In genomic region chr4:63668255-63668654, GRCm38 (mm10) we compare ENCODE assay signal across 11 mouse cellular contexts. TPM values are rescaled to one million over a fixed set of nuclear protein-coding genes. Genes with fewer than 3 reads are reported as not detected.
DNase-seq lines count a peak whose midpoint lies in the region; ATAC-seq and TF ChIP-seq lines count a peak whose summit lies in the region.
"Had no signal": no experiment of that assay in that cellular context is flagged by ENCODE, and none has a peak within 500 bp of the region (broad histone marks: within the 10 kb centered on the region; RNA-seq: fewer than 3 reads in every experiment).

No protein-coding gene starts in this region.

- ATAC-seq in heart, embryonic 12.5 days (ENCODE audit: insufficient number of reproducible peaks, low FRiP score), result no peak
- ATAC-seq in frontal cortex, adult (ENCODE audit: low TSS enrichment), result peak; percentile 99
- ATAC-seq in hindbrain, embryonic 16.5 days, result no peak
- ATAC-seq in kidney, embryonic 15.5 days (replicated peaks; ENCODE audit: low FRiP score), result no peak
- ATAC-seq in intestine, embryonic 16.5 days, result no peak

- H3ac ChIP-seq in C2C12 (ENCODE audit: control insufficient read depth, insufficient read length, low read depth), result no peak overlapping the region

- no peaks in the 10 kb centered on the region for H3K79me3 ChIP-seq in C2C12 (ENCODE audit: low read depth)

- no peak overlapping the region for H3K4me2 ChIP-seq in heart, embryonic 12.5 days
- no peak overlapping the region for H3K4me2 ChIP-seq in hindbrain, embryonic 16.5 days (ENCODE audit: low read length)
- H3K4me2 ChIP-seq in kidney, embryonic 15.5 days, result no peak overlapping the region
- H3K4me2 ChIP-seq in intestine, embryonic 16.5 days (ENCODE audit: low read depth, low read length), result no peak overlapping the region

- whole genome bisulfite sequencing in heart, embryonic 12.5 days, result 63% methylated on average over 4 of the region's 4 CpGs
- WGBS in hindbrain, embryonic 16.5 days, result 65% methylated on average over 4 of the region's 4 CpGs
- WGBS in kidney, embryonic 15.5 days, result 70% methylated on average over 4 of the region's 4 CpGs
- 70% methylated on average over 4 of the region's 4 CpGs for WGBS in intestine, embryonic 16.5 days

- no peaks in the 10 kb centered on the region for H3K4me1 ChIP-seq in heart, embryonic 12.5 days (replicated peaks)
- no peaks in the 10 kb centered on the region for H3K4me1 ChIP-seq in hindbrain, embryonic 16.5 days (ENCODE audit: control insufficient read depth, insufficient read depth, low read depth, low read length)
- H3K4me1 ChIP-seq in kidney, embryonic 15.5 days, result no peaks in the 10 kb centered on the region
- H3K4me1 ChIP-seq in intestine, embryonic 16.5 days (ENCODE audit: control insufficient read depth, insufficient read depth, low read length), result no peaks in the 10 kb centered on the region

- DNase-seq in heart, adult 8-10 months (ENCODE audit: low spot score), result peak; percentile 47
- DNase-seq in lung, postnatal 10 days, result peak; percentile 55

- no peaks in the 10 kb centered on the region for H3K79me2 ChIP-seq in C2C12 (ENCODE audit: control insufficient read depth, insufficient read depth)

- TF ChIP-seq CTCF in C2C12 (IDR thresholded peaks at IDR 0.05; ENCODE audit: control insufficient read depth, insufficient read depth, insufficient read length), result no peak

- H3K9me3 ChIP-seq in heart, embryonic 12.5 days (replicated peaks), result no peaks in the 10 kb centered on the region
- H3K9me3 ChIP-seq in hindbrain, embryonic 16.5 days (ENCODE audit: control insufficient read depth, low read length), result no peaks in the 10 kb centered on the region
- no peaks in the 10 kb centered on the region for H3K9me3 ChIP-seq in kidney, embryonic 15.5 days (replicated peaks)
- H3K9me3 ChIP-seq in intestine, embryonic 16.5 days (ENCODE audit: control insufficient read depth, low read length), result no peaks in the 10 kb centered on the region

- no peak overlapping the region for H3K27ac ChIP-seq in heart, embryonic 12.5 days (ENCODE audit: poor library complexity, severe bottlenecking)
- no peak overlapping the region for H3K27ac ChIP-seq in hindbrain, embryonic 16.5 days (ENCODE audit: low read depth, low read length)
- H3K27ac ChIP-seq in kidney, embryonic 15.5 days, result no peak overlapping the region
- no peak overlapping the region for H3K27ac ChIP-seq in intestine, embryonic 16.5 days (ENCODE audit: low read length)

- no peak overlapping the region for H3K9ac ChIP-seq in heart, embryonic 12.5 days
- no peak overlapping the region for H3K9ac ChIP-seq in hindbrain, embryonic 16.5 days (ENCODE audit: low read depth, low read length)
- H3K9ac ChIP-seq in kidney, embryonic 15.5 days, result no peak overlapping the region
- H3K9ac ChIP-seq in intestine, embryonic 16.5 days (ENCODE audit: low read depth, low read length), result no peak overlapping the region

- H3K36me3 ChIP-seq in heart, embryonic 12.5 days, result no peaks in the 10 kb centered on the region
- H3K36me3 ChIP-seq in C2C12 (ENCODE audit: control insufficient read depth, insufficient read depth), result no peaks in the 10 kb centered on the region
- H3K36me3 ChIP-seq in hindbrain, embryonic 16.5 days (ENCODE audit: control insufficient read depth, insufficient read depth, low read length), result no peaks in the 10 kb centered on the region
- no peaks in the 10 kb centered on the region for H3K36me3 ChIP-seq in kidney, embryonic 15.5 days
- H3K36me3 ChIP-seq in intestine, embryonic 16.5 days (ENCODE audit: control insufficient read depth, insufficient read depth, low read length), result no peaks in the 10 kb centered on the region
- H3K36me3 ChIP-seq: G1E had no signal

- no peaks in the 10 kb centered on the region for H3K27me3 ChIP-seq in heart, embryonic 12.5 days (replicated peaks)
- H3K27me3 ChIP-seq in C2C12 (ENCODE audit: control insufficient read depth, insufficient read depth, insufficient read length), result no peaks in the 10 kb centered on the region
- no peaks in the 10 kb centered on the region; the same call in 1 of the 2 replicates for H3K27me3 ChIP-seq in hindbrain, embryonic 16.5 days (replicated peaks; ENCODE audit: control insufficient read depth, insufficient read depth, low read length)
- H3K27me3 ChIP-seq in kidney, embryonic 15.5 days, result no peaks in the 10 kb centered on the region
- H3K27me3 ChIP-seq in intestine, embryonic 16.5 days (replicated peaks; ENCODE audit: control insufficient read depth, insufficient read depth, low read length), result no peaks in the 10 kb centered on the region

- H3K4me3 ChIP-seq in heart, embryonic 12.5 days, result no peak overlapping the region
- no peak overlapping the region for H3K4me3 ChIP-seq in C2C12 (ENCODE audit: insufficient read depth, poor library complexity, severe bottlenecking)
- no peak overlapping the region for H3K4me3 ChIP-seq in hindbrain, embryonic 16.5 days (ENCODE audit: low read length)
- no peak overlapping the region for H3K4me3 ChIP-seq in kidney, embryonic 15.5 days (replicated peaks)
- no peak overlapping the region for H3K4me3 ChIP-seq in intestine, embryonic 16.5 days (ENCODE audit: low read length)

TF ChIP-seq in C2C12, 6 proteins besides CTCF, POLR2A, EP300 and RAD21:
- TF ChIP-seq CEBPB (IDR thresholded peaks at IDR 0.05; ENCODE audit: low read depth), result no peak
- TF ChIP-seq MYOG (IDR thresholded peaks at IDR 0.05; ENCODE audit: control insufficient read depth, extremely low read depth, insufficient read length), result no peak
- peak; percentile 72 for TF ChIP-seq MYOD1 (IDR thresholded peaks at IDR 0.05; ENCODE audit: control insufficient read depth, insufficient read length, low read depth)
- TF ChIP-seq MAX (IDR thresholded peaks at IDR 0.05), result no peak
- TF ChIP-seq FOSL1 (IDR thresholded peaks at IDR 0.05; ENCODE audit: insufficient read depth, low read length, poor library complexity, severe bottlenecking), result peak; percentile 81
- no peak for TF ChIP-seq USF1 (IDR thresholded peaks at IDR 0.05; ENCODE audit: low read depth)

RNA-seq across cellular contexts. Expression of gene Gm11214, which starts 5.1 kb away (rescaled TPM):
- not detected for total RNA-seq in heart, adult 8-10 months (2022)
- polyA plus RNA-seq in heart, embryonic 12.5 days (2016; fragmentation: Nextera tagmentation; extraction: Ambion mirVana), result not detected in 2 replicates
- not detected for polyA plus RNA-seq in C2C12 (2012; fragmentation: generic; extraction: Trizol)
- not detected in 2 replicates for polyA plus RNA-seq in hindbrain, embryonic 16.5 days (2015; fragmentation: Nextera tagmentation; extraction: Ambion mirVana)
- polyA plus RNA-seq in kidney, embryonic 15.5 days (2015; fragmentation: Nextera tagmentation; extraction: Ambion mirVana), result not detected in 2 replicates
- not detected in 2 replicates for polyA plus RNA-seq in intestine, embryonic 16.5 days (2015; fragmentation: Nextera tagmentation; extraction: Ambion mirVana)
- total RNA-seq: G1E had no signal
- polyA plus RNA-seq: G1E; liver, embryonic 16.5 days; stomach, embryonic 14.5 days had no signal

RNA-seq across cellular contexts. Expression of gene Tex48, which starts 46.0 kb away (rescaled TPM):
- not detected for total RNA-seq in heart, adult 8-10 months (2022)
- polyA plus RNA-seq in heart, embryonic 12.5 days (2016; fragmentation: Nextera tagmentation; extraction: Ambion mirVana), result not detected in 2 replicates
- not detected for polyA plus RNA-seq in C2C12 (2012; fragmentation: generic; extraction: Trizol)
- polyA plus RNA-seq in hindbrain, embryonic 16.5 days (2015; fragmentation: Nextera tagmentation; extraction: Ambion mirVana), result not detected in 2 replicates
- polyA plus RNA-seq in kidney, embryonic 15.5 days (2015; fragmentation: Nextera tagmentation; extraction: Ambion mirVana), result not detected in 2 replicates
- polyA plus RNA-seq in intestine, embryonic 16.5 days (2015; fragmentation: Nextera tagmentation; extraction: Ambion mirVana), result not detected in 2 replicates
- total RNA-seq: G1E had no signal
- polyA plus RNA-seq: G1E; liver, embryonic 16.5 days; stomach, embryonic 14.5 days had no signal
